In genomic region chr12:110500095-110500494, GRCm38 (mm10) we compare ENCODE assay signal across 10 mouse cellular contexts. TPM values are rescaled to one million over a fixed set of nuclear protein-coding genes. Genes with fewer than 3 reads are reported as not detected.
A peak's percentile ranks its signal among the peaks of the same experiment; 100 is the strongest.
DNase-seq lines count a peak whose midpoint lies in the region; ATAC-seq and TF ChIP-seq lines count a peak whose summit lies in the region.
"Had no signal": no experiment of that assay in that cellular context is flagged by ENCODE, and none has a peak within 500 bp of the region (broad histone marks: within the 10 kb centered on the region; RNA-seq: fewer than 3 reads in every experiment).

No protein-coding gene starts in this region.

- intact Hi-C loops in heart, postnatal 14 days (cut with DNase I): no loop called here

- DNase-seq in heart, embryonic 10.5 days (ENCODE audit: low spot score): no peak
- no peak for DNase-seq in heart, postnatal 14 days
- no peak for DNase-seq in testis, postnatal 10 days (ENCODE audit: low spot score)
- no peak for DNase-seq in stomach, postnatal 0 days (ENCODE audit: low spot score)
- DNase-seq in embryo, embryonic 11 days: no peak
- no peak for DNase-seq in retina, embryonic 14.5 days (ENCODE audit: low spot score)

- peaks cover 91% of the 10 kb centered on the region for H3K4me1 ChIP-seq in heart, embryonic 10.5 days
- peaks cover 2% of the 10 kb centered on the region; the same call in 1 of the 2 replicates for H3K4me1 ChIP-seq in testis, adult 2 months (ENCODE audit: control insufficient read depth, insufficient read depth, low read length)
- peaks cover 90% of the 10 kb centered on the region for H3K4me1 ChIP-seq in liver, embryonic 12.5 days
- H3K4me1 ChIP-seq in stomach, postnatal 0 days (replicated peaks; ENCODE audit: control insufficient read depth, insufficient read depth): peaks cover 10% of the 10 kb centered on the region; the same call in 1 of the 2 replicates

- H3K27ac ChIP-seq in heart, embryonic 10.5 days: peak overlapping the region; percentile 83; the same call in 1 of the 2 replicates
- no peak overlapping the region for H3K27ac ChIP-seq in testis, adult 2 months (ENCODE audit: control insufficient read depth, insufficient read depth, low read depth, low read length)
- H3K27ac ChIP-seq in liver, embryonic 12.5 days: peak overlapping the region; percentile 62; the same call in 1 of the 2 replicates
- H3K27ac ChIP-seq in stomach, postnatal 0 days (replicated peaks): peak overlapping the region; percentile 85

- WGBS in heart, embryonic 10.5 days: 86% methylated on average over 8 of the region's 8 CpGs
- 52% methylated on average over 8 of the region's 8 CpGs for WGBS in liver, embryonic 12.5 days (ENCODE audit: insufficient replicate concordance)
- WGBS in stomach, postnatal 0 days: 80% methylated on average over 8 of the region's 8 CpGs

- H3K9ac ChIP-seq in liver, embryonic 12.5 days: 0 out of 2 replicates have a peak overlapping the region, but pooled peaks have one; percentile 47
- H3K9ac ChIP-seq in stomach, postnatal 0 days (ENCODE audit: low read length): no peak overlapping the region
- H3K9ac ChIP-seq: embryonic facial prominence, embryonic 15.5 days had no signal

- H3K36me3 ChIP-seq in heart, embryonic 10.5 days: peaks cover 2% of the 10 kb centered on the region; the same call in 1 of the 2 replicates
- H3K36me3 ChIP-seq in testis, adult 2 months (ENCODE audit: control insufficient read depth, insufficient read depth, low read length): no peaks in the 10 kb centered on the region
- H3K36me3 ChIP-seq in liver, embryonic 12.5 days: 0 out of 2 replicates have a peak, but pooled peaks cover 8% of the 10 kb centered on the region
- no peaks in the 10 kb centered on the region for H3K36me3 ChIP-seq in stomach, postnatal 0 days (ENCODE audit: control insufficient read depth, insufficient read depth, low read length)

- no peak for TF ChIP-seq CTCF in testis, adult 2 months (IDR thresholded peaks at IDR 0.05; ENCODE audit: control insufficient read depth, insufficient read depth, insufficient replicate concordance, low read depth, low read length)
- TF ChIP-seq CTCF in stomach, postnatal 0 days (IDR thresholded peaks at IDR 0.05; ENCODE audit: low read depth): no peak

- no peaks in the 10 kb centered on the region for H3K27me3 ChIP-seq in heart, embryonic 10.5 days (ENCODE audit: insufficient read depth, poor library complexity, severe bottlenecking)
- H3K27me3 ChIP-seq in testis, adult 2 months (ENCODE audit: control insufficient read depth, insufficient read depth, low read length): no peaks in the 10 kb centered on the region
- no peaks in the 10 kb centered on the region for H3K27me3 ChIP-seq in liver, embryonic 12.5 days (replicated peaks)
- no peaks in the 10 kb centered on the region for H3K27me3 ChIP-seq in stomach, postnatal 0 days (ENCODE audit: control insufficient read depth, insufficient read depth, low read length)
- H3K27me3 ChIP-seq: embryonic facial prominence, embryonic 15.5 days had no signal

- 0 out of 2 replicates have a peak, but pooled peaks have one; percentile 42 for ATAC-seq in liver, embryonic 12.5 days
- no peak for ATAC-seq in stomach, postnatal 0 days (ENCODE audit: low FRiP score, low TSS enrichment)
- ATAC-seq: midbrain, embryonic 16.5 days had no signal

- no peak overlapping the region for H3K4me3 ChIP-seq in heart, embryonic 10.5 days
- H3K4me3 ChIP-seq in testis, adult 2 months (ENCODE audit: control insufficient read depth, low read depth, low read length): peak overlapping the region; percentile 30; the same call in 1 of the 2 replicates
- H3K4me3 ChIP-seq in liver, embryonic 12.5 days: no peak overlapping the region
- H3K4me3 ChIP-seq in stomach, postnatal 0 days (ENCODE audit: low read depth, low read length): no peak overlapping the region
- H3K4me3 ChIP-seq: embryonic facial prominence, embryonic 15.5 days had no signal

- no peaks in the 10 kb centered on the region for H3K9me3 ChIP-seq in heart, embryonic 10.5 days
- H3K9me3 ChIP-seq in liver, embryonic 12.5 days (replicated peaks): no peaks in the 10 kb centered on the region
- no peaks in the 10 kb centered on the region for H3K9me3 ChIP-seq in stomach, postnatal 0 days (ENCODE audit: control insufficient read depth, low read length)
- H3K9me3 ChIP-seq: embryonic facial prominence, embryonic 15.5 days had no signal

- peak overlapping the region; percentile 70 for H3K4me2 ChIP-seq in liver, embryonic 12.5 days
- no peak overlapping the region for H3K4me2 ChIP-seq in stomach, postnatal 0 days (replicated peaks; ENCODE audit: low read depth)
- H3K4me2 ChIP-seq: embryonic facial prominence, embryonic 15.5 days had no signal

- TF ChIP-seq POLR2A in testis, adult 2 months (IDR thresholded peaks at IDR 0.05; ENCODE audit: control insufficient read depth, low read depth, low read length): no peak

- no peak for TF ChIP-seq EP300 in stomach, postnatal 0 days (optimal IDR thresholded peaks at IDR 0.05)

RNA-seq across cellular contexts. Expression of gene Ppp2r5c, which starts 53.2 kb away (rescaled TPM):
- polyA plus RNA-seq in heart, embryonic 10.5 days (2016; fragmentation: Nextera tagmentation; extraction: Ambion mirVana): 136 and 146 TPM in 2 replicates
- 100 to 1,000 TPM; 102 to 103 TPM for total RNA-seq in heart, postnatal 14 days (2021)
- polyA plus RNA-seq in testis, adult 2 months (2012; rRNA removed): 196 and 202 TPM in 2 replicates
- polyA plus RNA-seq in liver, embryonic 12.5 days (2016; fragmentation: Nextera tagmentation; extraction: Ambion mirVana): 103 and 105 TPM in 2 replicates
- 113 TPM in 2 replicates for polyA plus RNA-seq in stomach, postnatal 0 days (2015; fragmentation: Nextera tagmentation; extraction: Ambion mirVana)
